Mouse (Mus musculus): ENCODE results near the gene Tusc2.

DNA sequence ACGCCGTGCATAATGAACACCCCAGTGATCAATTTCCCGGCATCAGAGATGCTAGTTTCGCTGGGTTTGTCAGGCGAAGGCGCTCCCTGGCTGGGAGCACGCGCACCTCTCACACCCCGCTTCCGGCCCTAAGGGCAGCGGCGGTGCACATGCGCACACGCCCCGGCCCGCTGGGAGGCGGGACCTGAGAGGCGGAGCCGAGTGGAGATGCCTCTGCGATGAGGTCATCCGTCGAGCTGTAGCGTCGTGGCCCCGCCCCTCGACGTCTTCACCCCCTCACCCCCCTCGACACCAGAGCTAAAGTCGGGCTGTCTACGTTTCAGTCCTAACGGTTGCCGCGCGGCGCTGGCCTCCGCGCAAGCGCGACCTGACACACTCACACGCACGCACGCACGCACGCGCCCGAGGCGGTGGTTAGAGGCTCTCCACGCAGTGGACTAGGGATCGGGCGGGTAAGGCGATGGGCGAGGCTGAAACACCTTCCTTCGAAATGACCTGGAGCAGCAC is 8.7 kb upstream of the Tusc2 start:
- TF ChIP-seq POLR2A (IDR thresholded peaks at IDR 0.05; ENCODE audit: low read depth, low read length) (peak; percentile 91), CTCF (IDR thresholded peaks at IDR 0.05; ENCODE audit: extremely low read depth, insufficient read length, insufficient replicate concordance, low read depth, low read length) (no peak)

Data from small intestine, adult 2 months (tissue).